Comparison of ENCODE assay signal across 28 mouse cellular contexts in the genomic region with DNA sequence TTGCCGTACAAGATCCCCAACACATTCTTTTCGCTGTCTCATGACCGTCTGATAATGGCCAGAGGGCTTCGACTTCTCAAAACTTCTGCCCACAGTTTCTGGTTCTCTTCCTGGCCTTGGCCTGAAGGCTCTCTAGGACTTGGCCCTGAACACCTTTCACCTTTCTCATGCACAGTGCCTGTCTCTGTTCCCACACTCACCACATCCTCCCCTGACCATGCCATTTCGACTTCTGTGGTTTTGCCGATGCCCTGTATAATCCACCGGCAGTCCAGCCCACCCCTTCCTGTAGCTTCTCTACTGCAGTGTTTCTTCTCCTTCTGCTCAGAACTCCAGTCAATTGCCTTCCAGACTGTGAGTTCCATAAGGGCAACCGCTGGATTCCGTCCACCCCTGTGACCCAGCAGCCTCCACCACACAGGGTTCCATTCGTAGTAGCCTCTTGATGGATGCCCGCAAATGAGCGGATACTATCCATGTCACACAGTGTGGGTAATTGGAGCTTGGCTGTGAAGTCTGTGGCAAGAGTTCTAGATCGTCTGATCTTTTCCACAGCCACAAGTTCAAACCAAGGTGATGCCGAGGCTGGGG. TPM values are rescaled to one million over a fixed set of nuclear protein-coding genes. Genes with fewer than 3 reads are reported as not detected.
A peak's percentile ranks its signal among the peaks of the same experiment; 100 is the strongest.
DNase-seq lines count a peak whose midpoint lies in the region; ATAC-seq lines count a peak whose summit lies in the region.
"Had no signal": no experiment of that assay in that cellular context is flagged by ENCODE, and none has a peak within 500 bp of the region (broad histone marks: within the 10 kb centered on the region; RNA-seq: fewer than 3 reads in every experiment).

No protein-coding gene starts in this region.

- peaks cover 33% of the 10 kb centered on the region for H3K27me3 ChIP-seq in liver, embryonic 13.5 days
- no peaks in the 10 kb centered on the region for H3K27me3 ChIP-seq in liver, embryonic 11.5 days (replicated peaks; ENCODE audit: control insufficient read depth, insufficient read depth, low read length)
- H3K27me3 ChIP-seq: embryonic facial prominence, embryonic 15.5 days; heart, embryonic 15.5 days; midbrain, embryonic 12.5 days had no signal

- H3K4me3 ChIP-seq in liver, embryonic 13.5 days (replicated peaks), result no peak overlapping the region
- no peak overlapping the region for H3K4me3 ChIP-seq in liver, embryonic 11.5 days (ENCODE audit: low read depth, low read length)
- H3K4me3 ChIP-seq: embryonic facial prominence, embryonic 15.5 days; forebrain, embryonic 10.5 days; heart, embryonic 15.5 days; hindbrain, embryonic 10.5 days; liver, embryonic 12.5 days; midbrain, embryonic 12.5 days had no signal

- DNase-seq in liver, embryonic 13.5 days, result no peak
- no peak for DNase-seq in liver, embryonic 11.5 days (ENCODE audit: low spot score)
- DNase-seq in testis, postnatal 10 days (ENCODE audit: low spot score), result peak; percentile 32
- DNase-seq in c-Kit-positive CD71-positive TER-119-positive erythroid progenitor cells, embryonic 14.5 days (ENCODE audit: low spot score), result no peak
- DNase-seq in cerebellum, postnatal 10 days, result no peak
- no peak for DNase-seq in ovary, adult 18-20 months (ENCODE audit: low spot score)
- DNase-seq: adrenal gland, postnatal 14 days; cerebellum, adult 11 months; cerebellum, postnatal 14 days; heart, adult 18-20 months; kidney, adult 8-10 months; kidney, postnatal 14 days; lung, postnatal 4 days; right cerebral cortex, postnatal 25 days; thymus, postnatal 4 days had no signal

- 0 out of 2 replicates have a peak overlapping the region, but pooled peaks have one; percentile 6 for H3K9ac ChIP-seq in liver, embryonic 13.5 days
- H3K9ac ChIP-seq in liver, embryonic 11.5 days (ENCODE audit: low read depth, low read length), result no peak overlapping the region
- H3K9ac ChIP-seq: embryonic facial prominence, embryonic 15.5 days; heart, embryonic 15.5 days; liver, embryonic 12.5 days; lung, embryonic 14.5 days; midbrain, embryonic 12.5 days had no signal

- H3K27ac ChIP-seq in liver, embryonic 13.5 days, result no peak overlapping the region
- no peak overlapping the region for H3K27ac ChIP-seq in liver, embryonic 11.5 days (ENCODE audit: low read depth, low read length)
- H3K27ac ChIP-seq: embryonic facial prominence, embryonic 15.5 days; forebrain, embryonic 10.5 days; heart, embryonic 15.5 days; hindbrain, embryonic 10.5 days; liver, embryonic 12.5 days; midbrain, embryonic 12.5 days had no signal

- H3K4me2 ChIP-seq in liver, embryonic 13.5 days, result no peak overlapping the region
- H3K4me2 ChIP-seq in liver, embryonic 11.5 days, result no peak overlapping the region
- H3K4me2 ChIP-seq: embryonic facial prominence, embryonic 15.5 days; heart, embryonic 15.5 days; liver, embryonic 12.5 days; lung, embryonic 14.5 days; midbrain, embryonic 12.5 days had no signal

- WGBS in liver, embryonic 13.5 days (ENCODE audit: insufficient replicate concordance), result 32% methylated on average over 14 of the region's 14 CpGs
- WGBS in liver, embryonic 11.5 days, result 55% methylated on average over 14 of the region's 14 CpGs

- H3K9me3 ChIP-seq in liver, embryonic 13.5 days (replicated peaks), result no peaks in the 10 kb centered on the region
- no peaks in the 10 kb centered on the region for H3K9me3 ChIP-seq in liver, embryonic 11.5 days (ENCODE audit: control insufficient read depth, low read length)
- H3K9me3 ChIP-seq: embryonic facial prominence, embryonic 15.5 days; forebrain, embryonic 10.5 days; heart, embryonic 15.5 days; hindbrain, embryonic 10.5 days; liver, embryonic 12.5 days; midbrain, embryonic 12.5 days had no signal

- H3K36me3 ChIP-seq in liver, embryonic 13.5 days, result no peaks in the 10 kb centered on the region
- no peaks in the 10 kb centered on the region for H3K36me3 ChIP-seq in liver, embryonic 11.5 days (ENCODE audit: control insufficient read depth, insufficient read depth, low read length)
- H3K36me3 ChIP-seq: embryonic facial prominence, embryonic 15.5 days; forebrain, embryonic 10.5 days; heart, embryonic 15.5 days; hindbrain, embryonic 10.5 days; liver, embryonic 12.5 days; midbrain, embryonic 12.5 days had no signal

- peak; percentile 31 for ATAC-seq in liver, embryonic 13.5 days (ENCODE audit: low read depth)
- ATAC-seq in liver, embryonic 11.5 days (replicated peaks; ENCODE audit: low FRiP score), result no peak
- ATAC-seq in erythroid progenitor cell, adult 5-6 weeks (replicated peaks; ENCODE audit: low FRiP score, poor library complexity, severe bottlenecking), result 0 out of 2 replicates have a peak, but pooled peaks have one; percentile 23
- ATAC-seq in megakaryocyte progenitor cell, adult 5-6 weeks (replicated peaks; ENCODE audit: poor library complexity), result peak; percentile 74
- ATAC-seq: liver, embryonic 12.5 days; Patski had no signal

- peaks cover 11% of the 10 kb centered on the region for H3K4me1 ChIP-seq in liver, embryonic 13.5 days (replicated peaks)
- no peaks in the 10 kb centered on the region for H3K4me1 ChIP-seq in liver, embryonic 11.5 days (replicated peaks; ENCODE audit: control insufficient read depth, insufficient read depth, low read length)
- H3K4me1 ChIP-seq: embryonic facial prominence, embryonic 15.5 days; heart, embryonic 15.5 days; hindbrain, embryonic 10.5 days; midbrain, embryonic 12.5 days had no signal

RNA-seq across cellular contexts. Expression of a gene that starts 53.3 kb away (rescaled TPM):
- polyA plus RNA-seq in liver, embryonic 13.5 days (2015; fragmentation: Nextera tagmentation; extraction: Ambion mirVana), result not detected in 2 replicates
- 0.12 TPM in 1 of 2 replicates, not detected in the other for polyA plus RNA-seq in liver, embryonic 11.5 days (2014; fragmentation: Nextera tagmentation; extraction: Ambion mirVana)
- not detected in 2 replicates for total RNA-seq in erythroid progenitor cell, adult 5-6 weeks (2015; ENCODE audit: low replicate concordance)
- total RNA-seq in erythroid progenitor cell, adult 5-6 weeks (2017; ENCODE audit: low replicate concordance), result not detected in 2 replicates
- not detected in 2 replicates for total RNA-seq in megakaryocyte progenitor cell, adult 5-6 weeks (2015)
- total RNA-seq in megakaryocyte progenitor cell, adult 5-6 weeks (2017), result not detected in 2 replicates
- total RNA-seq: adrenal gland, postnatal 14 days; gastrocnemius, adult 18-20 months; heart, adult 18-20 months had no signal
- polyA plus RNA-seq: limb, embryonic 11.5 days; lung, embryonic 14.5 days; spleen, adult 2 months had no signal
